Mouse (Mus musculus) hindbrain, embryonic 16.5 days (tissue): ENCODE data around the gene Hopx. TPM values are rescaled to one million over a fixed set of nuclear protein-coding genes. Genes with fewer than 3 reads are reported as not detected.

ENCODE experiments used
- ATAC-seq: fragments of 200-750 bp; cut with Nextera tagmentation; 2 replicates; pipeline ENCODE4 v1.8.0; 2017; ENCODE audit warnings: moderate TSS enrichment, moderate library complexity
- H3K27ac ChIP-seq: fragments of 300-500 bp; sonication (generic); 2 replicates; pipeline ENCODE4 v1.5.1; 2014; ENCODE audit warnings: low read depth, mild to moderate bottlenecking, control low read depth, low read length, moderate library complexity
- H3K27me3 ChIP-seq: fragments of 300-500 bp; sonication (generic); replicated peaks from 2 replicates; pipeline ENCODE4 v1.6.1; 2014; ENCODE audit warnings: low read length; ENCODE audit not compliant: control insufficient read depth, insufficient read depth
- H3K36me3 ChIP-seq: fragments of 300-500 bp; sonication (generic); 2 replicates; pipeline ENCODE4 v1.6.1; 2014; ENCODE audit warnings: mild to moderate bottlenecking, low read length, moderate library complexity, mixed read lengths; ENCODE audit not compliant: control insufficient read depth, insufficient read depth
- H3K4me1 ChIP-seq: fragments of 300-500 bp; sonication (generic); 2 replicates; pipeline ENCODE4 v1.6.1; 2014; ENCODE audit warnings: low read depth, low read length; ENCODE audit not compliant: control insufficient read depth, insufficient read depth
- H3K4me2 ChIP-seq: fragments of 300-500 bp; sonication (generic); 2 replicates; pipeline ENCODE4 v1.6.1; 2014; ENCODE audit warnings: mild to moderate bottlenecking, low read length, control low read depth, moderate library complexity
- H3K4me3 ChIP-seq: fragments of 300-500 bp; sonication (generic); 2 replicates; pipeline ENCODE4 v1.5.1; 2014; ENCODE audit warnings: mild to moderate bottlenecking, low read length, control low read depth, moderate library complexity
- H3K9ac ChIP-seq: fragments of 300-500 bp; sonication (generic); 2 replicates; pipeline ENCODE4 v1.6.1; 2014; ENCODE audit warnings: low read depth, mild to moderate bottlenecking, control low read depth, low read length, moderate library complexity
- H3K9me3 ChIP-seq: fragments of 300-500 bp; sonication (generic); 2 replicates; pipeline ENCODE4 v1.6.1; 2014; ENCODE audit warnings: mild to moderate bottlenecking, low read length, moderate library complexity; ENCODE audit not compliant: control insufficient read depth
- WGBS: fragments of 180-500 bp; shearing (Covaris S2); extraction: QIAGEN DNeasy Blood & Tissue Kit; methylation state at CpG from one replicate; pipeline ENCODE4 v1.1.7; 2014; 5-methylcytosine and 5-hydroxymethylcytosine counted together
- polyA plus RNA-seq: library from polyadenylated mRNA; unstranded; fragments of >200 nt; fragmentation: Nextera tagmentation; extraction: Ambion mirVana; gene quantifications from 2 replicates; pipeline ENCODE4 v1.2.1, GENCODE M21; 2015

The Hopx gene
- 4.9 and 6.7 TPM in 2 replicates for polyA plus RNA-seq

DNA sequence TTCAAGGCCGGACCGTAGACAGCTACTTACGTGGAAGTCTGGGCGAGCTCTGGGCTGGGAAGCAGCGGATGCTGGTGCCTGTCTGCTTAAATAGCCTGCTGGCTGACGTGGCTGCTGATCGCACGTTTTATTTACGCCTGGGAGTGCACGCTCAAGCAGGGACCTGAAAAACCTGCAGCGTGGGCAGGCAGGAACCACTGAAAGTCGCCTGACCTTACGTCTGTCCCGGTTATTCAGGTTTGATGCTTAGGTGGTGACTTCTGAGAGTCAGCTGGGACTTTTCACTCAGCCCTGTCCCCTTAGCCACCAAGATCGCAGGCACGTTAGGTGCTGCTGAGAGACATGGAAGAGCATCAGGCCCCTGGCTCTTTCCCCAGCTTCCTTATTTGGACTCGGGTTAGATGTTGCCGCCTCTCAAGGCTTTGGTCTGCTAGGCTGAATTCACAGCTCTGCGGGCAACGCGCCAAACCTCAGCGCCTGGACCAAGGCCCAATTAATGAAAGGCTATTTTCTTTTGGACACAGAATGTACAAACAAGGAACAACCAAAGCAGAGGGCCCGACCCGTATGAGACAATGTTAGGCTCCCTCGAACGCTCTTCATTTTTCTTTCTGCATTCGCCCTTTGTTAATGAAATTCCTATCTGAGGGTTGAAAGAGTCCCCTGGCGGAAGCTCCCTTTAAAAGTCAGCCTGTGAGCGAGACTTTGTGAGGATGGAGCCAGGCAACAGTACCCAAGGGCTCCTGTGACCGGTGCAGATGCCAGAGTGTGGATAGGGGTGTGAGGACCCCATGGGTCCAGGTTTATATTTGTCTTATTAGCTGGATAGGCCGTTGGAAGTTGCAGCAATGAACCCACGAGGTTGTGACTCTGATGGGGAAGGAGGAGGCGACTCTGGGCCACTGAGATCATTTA lies at the start of gene Hopx:
Hopx (minus strand) TSS at position 305 of the 915 bp plus-strand sequence.
- H3K4me2 ChIP-seq, result peak within 1 kb of the TSS; percentile 44
- 26% methylated on average over 33 of the region's 33 CpGs for WGBS
- no peaks in the 10 kb centered on the region for H3K36me3 ChIP-seq
- no peaks in the 10 kb centered on the region for H3K27me3 ChIP-seq
- peak within 1 kb of the TSS; percentile 64 for H3K27ac ChIP-seq
- H3K4me1 ChIP-seq, result peaks cover 10% of the 10 kb centered on the region
- H3K9ac ChIP-seq, result peak within 1 kb of the TSS; percentile 39
- ATAC-seq, result peak; percentile 88
- no peaks in the 10 kb centered on the region for H3K9me3 ChIP-seq
- no peak within 1 kb of the TSS for H3K4me3 ChIP-seq

GRCm38 (mm10) chr5:77163597-77163996 lies 48.7 kb upstream of the Hopx start:
- no peaks in the 10 kb centered on the region for H3K27me3 ChIP-seq
- no peaks in the 10 kb centered on the region for H3K4me1 ChIP-seq
- no peaks in the 10 kb centered on the region for H3K36me3 ChIP-seq
- no peak overlapping the region for H3K4me2 ChIP-seq
- no peak overlapping the region for H3K27ac ChIP-seq
- H3K9ac ChIP-seq, result no peak overlapping the region
- no peak for ATAC-seq
- WGBS, result 92% methylated on average over 7 of the region's 7 CpGs
- H3K9me3 ChIP-seq, result no peaks in the 10 kb centered on the region
- no peak overlapping the region for H3K4me3 ChIP-seq

DNA sequence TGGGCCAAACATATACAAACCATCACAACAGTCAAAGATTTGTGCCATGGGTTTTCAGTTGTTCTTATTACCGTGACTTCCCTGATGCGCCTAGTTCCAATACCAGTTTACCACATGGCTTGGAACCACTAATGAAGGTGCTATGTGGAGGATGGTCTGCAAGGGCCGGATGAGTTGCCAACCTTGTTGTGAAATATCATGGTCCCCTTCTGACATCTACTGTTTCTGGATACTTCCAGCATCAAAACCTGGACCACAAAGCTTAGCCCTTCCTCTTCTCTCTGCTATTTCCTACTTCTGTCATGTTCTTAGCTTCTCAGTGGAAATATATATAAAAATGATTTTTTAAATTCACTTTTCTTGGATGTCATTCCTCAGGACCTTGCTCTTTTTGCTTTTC lies 47.6 kb upstream of the Hopx start:
- whole genome bisulfite sequencing, result 96% methylated on average over 3 of the region's 3 CpGs

GRCm38 (mm10) chr5:77157777-77158540 lies 43.0 kb upstream of the Hopx start:
- H3K4me1 ChIP-seq, result no peaks in the 10 kb centered on the region
- ATAC-seq, result no peak
- no peak overlapping the region; the same call in 1 of the 2 replicates for H3K9ac ChIP-seq
- H3K4me2 ChIP-seq, result no peak overlapping the region
- WGBS, result 44% methylated on average over 14 of the region's 14 CpGs
- H3K4me3 ChIP-seq, result no peak overlapping the region
- H3K9me3 ChIP-seq, result no peaks in the 10 kb centered on the region
- no peaks in the 10 kb centered on the region for H3K36me3 ChIP-seq
- H3K27ac ChIP-seq, result no peak overlapping the region
- H3K27me3 ChIP-seq, result no peaks in the 10 kb centered on the region

More for the DNA sequence above, 47.6 kb upstream of the Hopx start:
- no peak overlapping the region for H3K4me3 ChIP-seq
- H3K9ac ChIP-seq, result no peak overlapping the region
- ATAC-seq, result no peak
- H3K27ac ChIP-seq, result no peak overlapping the region
- H3K4me1 ChIP-seq, result no peaks in the 10 kb centered on the region
- no peaks in the 10 kb centered on the region for H3K36me3 ChIP-seq
- H3K27me3 ChIP-seq, result no peaks in the 10 kb centered on the region
- no peak overlapping the region for H3K4me2 ChIP-seq
- H3K9me3 ChIP-seq, result no peaks in the 10 kb centered on the region

DNA sequence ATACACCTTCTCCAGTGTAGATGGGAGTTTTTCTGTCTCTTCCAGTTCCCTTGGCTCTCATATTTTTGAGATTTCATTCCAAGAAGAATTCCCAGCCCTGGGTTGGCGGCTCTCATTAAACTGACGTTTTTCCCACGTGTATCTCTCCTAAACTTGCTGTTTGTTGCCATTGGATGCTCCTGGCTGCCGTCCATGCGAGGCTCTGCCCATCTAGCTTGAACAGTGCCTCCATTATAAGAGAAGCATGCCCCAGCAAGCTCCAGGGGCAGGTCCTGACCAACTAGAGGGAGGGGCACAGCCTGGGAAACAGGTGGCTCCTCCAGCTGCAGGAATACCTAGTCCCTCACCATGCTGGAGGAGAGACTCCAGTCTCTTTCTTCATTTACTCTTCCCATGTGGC lies 42.0 kb upstream of the Hopx start:
- Histone ChIP-seq H3K4me1 (no peaks in the 10 kb centered on the region), H3K36me3 (no peaks in the 10 kb centered on the region), H3K27me3 (no peaks in the 10 kb centered on the region), H3K9me3 (no peaks in the 10 kb centered on the region), H3K27ac (no peak overlapping the region), H3K9ac (no peak overlapping the region), H3K4me2 (no peak overlapping the region), H3K4me3 (no peak overlapping the region)
- ATAC-seq, result peak; percentile 63; the same call in 1 of the 2 replicates
- 58% methylated on average over 5 of the region's 5 CpGs for WGBS

- H3K4me1 ChIP-seq, result no peaks in the 10 kb centered on the region
- no peaks in the 10 kb centered on the region for H3K9me3 ChIP-seq
- ATAC-seq, result no peak
- no peak overlapping the region for H3K4me3 ChIP-seq
- no peak overlapping the region for H3K9ac ChIP-seq
- WGBS, result 91% methylated on average over 12 of the region's 12 CpGs
- no peak overlapping the region for H3K4me2 ChIP-seq
- H3K27me3 ChIP-seq, result no peaks in the 10 kb centered on the region
- H3K27ac ChIP-seq, result no peak overlapping the region
- H3K36me3 ChIP-seq, result no peaks in the 10 kb centered on the region
Observed at GRCm38 (mm10) chr5:77155526-77155925, 40.6 kb upstream of the Hopx start.

- no peak for ATAC-seq
- H3K4me3 ChIP-seq, result no peak overlapping the region
- no peaks in the 10 kb centered on the region for H3K9me3 ChIP-seq
- H3K27ac ChIP-seq, result no peak overlapping the region
- no peaks in the 10 kb centered on the region for H3K27me3 ChIP-seq
- H3K4me2 ChIP-seq, result no peak overlapping the region
- 85% methylated on average over 5 of the region's 5 CpGs for WGBS
- H3K36me3 ChIP-seq, result no peaks in the 10 kb centered on the region
- H3K9ac ChIP-seq, result no peak overlapping the region
- no peaks in the 10 kb centered on the region for H3K4me1 ChIP-seq
Observed at GRCm38 (mm10) chr5:77154812-77155211, 39.9 kb upstream of the Hopx start.

DNA sequence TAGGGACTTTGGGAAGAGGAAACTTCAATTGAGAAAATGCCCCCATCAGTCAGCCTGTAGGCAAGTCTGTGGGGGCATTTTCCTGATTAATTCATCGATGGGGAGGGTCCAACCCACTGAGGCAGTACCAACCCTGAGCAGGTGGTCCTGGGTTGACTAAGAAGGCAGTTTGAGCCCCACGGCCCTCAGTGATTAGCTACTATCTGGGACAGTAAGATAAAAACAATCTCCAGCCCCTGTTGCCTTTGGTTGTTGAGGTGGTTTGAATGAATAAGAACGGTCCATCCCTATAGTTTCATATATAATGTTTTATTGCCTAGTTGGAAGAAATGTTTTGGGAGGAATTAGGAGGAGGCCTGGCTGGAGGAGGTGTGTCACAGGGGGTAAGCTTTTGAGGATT lies 36.8 kb upstream of the Hopx start:
- Histone ChIP-seq H3K27ac (no peak overlapping the region), H3K9ac (no peak overlapping the region), H3K9me3 (no peaks in the 10 kb centered on the region), H3K4me1 (no peaks in the 10 kb centered on the region), H3K27me3 (no peaks in the 10 kb centered on the region), H3K4me3 (no peak overlapping the region), H3K36me3 (no peaks in the 10 kb centered on the region), H3K4me2 (no peak overlapping the region)
- WGBS, result 94% methylated on average over 3 of the region's 3 CpGs
- ATAC-seq, result no peak

GRCm38 (mm10) chr5:77151075-77151474 lies 36.2 kb upstream of the Hopx start:
- Histone ChIP-seq H3K4me3 (no peak overlapping the region), H3K36me3 (no peaks in the 10 kb centered on the region), H3K4me2 (no peak overlapping the region), H3K9ac (no peak overlapping the region), H3K4me1 (no peaks in the 10 kb centered on the region), H3K27ac (no peak overlapping the region), H3K27me3 (no peaks in the 10 kb centered on the region), H3K9me3 (no peaks in the 10 kb centered on the region)
- ATAC-seq, result no peak
- WGBS, result 89% methylated on average over 7 of the region's 7 CpGs
